Mouse (Mus musculus): ENCODE results near the gene Setd1b. TPM values are rescaled to one million over a fixed set of nuclear protein-coding genes. Genes with fewer than 3 reads are reported as not detected.

Setd1b gene
- total and polyA plus RNA-seq, 2 experiments from 2014 or later, result 5.1 to 6.1 TPM

GRCm38 (mm10) chr5:123102376-123102775, 39.6 kb upstream of the Setd1b start:
- H3K36me3 ChIP-seq (replicated peaks; ENCODE audit: control insufficient read depth, insufficient read depth, low read length), result peaks cover 22% of the 10 kb centered on the region
- H3K4me3 ChIP-seq (ENCODE audit: low read depth, low read length), result no peak overlapping the region
- ATAC-seq (ENCODE audit: insufficient read depth, low read depth), result no peak
- H3K27me3 ChIP-seq (ENCODE audit: control insufficient read depth, insufficient read depth, low read length), result no peaks in the 10 kb centered on the region
- 69% methylated on average over 7 of the region's 7 CpGs for WGBS
- no peak for TF ChIP-seq EP300 (IDR thresholded peaks at IDR 0.05; ENCODE audit: low read depth)
- no peak for TF ChIP-seq CTCF (IDR thresholded peaks at IDR 0.05; ENCODE audit: low read depth)
- no peaks in the 10 kb centered on the region for H3K9me3 ChIP-seq (replicated peaks; ENCODE audit: control insufficient read depth, low read length)
- H3K4me2 ChIP-seq (ENCODE audit: low read depth, low read length), result no peak overlapping the region
- H3K4me1 ChIP-seq (ENCODE audit: control insufficient read depth, insufficient read depth), result peaks cover 15% of the 10 kb centered on the region
- no peak overlapping the region for H3K27ac ChIP-seq (ENCODE audit: low read depth)
- H3K9ac ChIP-seq (replicated peaks; ENCODE audit: low read depth, low read length), result no peak overlapping the region
- no peak for DNase-seq (ENCODE audit: low spot score)

- Histone ChIP-seq H3K9ac (replicated peaks; ENCODE audit: low read depth, low read length) (no peak overlapping the region), H3K27me3 (ENCODE audit: control insufficient read depth, insufficient read depth, low read length) (no peaks in the 10 kb centered on the region), H3K27ac (ENCODE audit: low read depth) (0 out of 2 replicates have a peak overlapping the region, but pooled peaks have one; percentile 27), H3K4me1 (ENCODE audit: control insufficient read depth, insufficient read depth) (peaks cover 15% of the 10 kb centered on the region), H3K4me2 (ENCODE audit: low read depth, low read length) (no peak overlapping the region), H3K36me3 (replicated peaks; ENCODE audit: control insufficient read depth, insufficient read depth, low read length) (peaks cover 19% of the 10 kb centered on the region), H3K4me3 (ENCODE audit: low read depth, low read length) (no peak overlapping the region), H3K9me3 (replicated peaks; ENCODE audit: control insufficient read depth, low read length) (no peaks in the 10 kb centered on the region)
- no peak for DNase-seq (ENCODE audit: low spot score)
- whole genome bisulfite sequencing, result 31% methylated on average over 8 of the region's 8 CpGs
- 0 out of 2 replicates have a peak, but pooled peaks have one; percentile 37 for ATAC-seq (ENCODE audit: insufficient read depth, low read depth)
- TF ChIP-seq EP300 (IDR thresholded peaks at IDR 0.05; ENCODE audit: low read depth), result no peak
- TF ChIP-seq CTCF (IDR thresholded peaks at IDR 0.05; ENCODE audit: low read depth), result no peak
These were observed 38.4 kb upstream of the Setd1b start for GRCm38 (mm10) chr5:123103556-123103955.

- no peak for TF ChIP-seq EP300 (IDR thresholded peaks at IDR 0.05; ENCODE audit: low read depth)
- TF ChIP-seq CTCF (IDR thresholded peaks at IDR 0.05; ENCODE audit: low read depth), result no peak
- ATAC-seq (ENCODE audit: insufficient read depth, low read depth), result peak; percentile 77
- DNase-seq (ENCODE audit: low spot score), result peak; percentile 54
- Histone ChIP-seq H3K4me1 (ENCODE audit: control insufficient read depth, insufficient read depth) (peaks cover 16% of the 10 kb centered on the region), H3K27ac (ENCODE audit: low read depth) (no peak overlapping the region), H3K9me3 (replicated peaks; ENCODE audit: control insufficient read depth, low read length) (no peaks in the 10 kb centered on the region), H3K9ac (replicated peaks; ENCODE audit: low read depth, low read length) (no peak overlapping the region), H3K4me2 (ENCODE audit: low read depth, low read length) (no peak overlapping the region), H3K27me3 (ENCODE audit: control insufficient read depth, insufficient read depth, low read length) (no peaks in the 10 kb centered on the region), H3K4me3 (ENCODE audit: low read depth, low read length) (no peak overlapping the region), H3K36me3 (replicated peaks; ENCODE audit: control insufficient read depth, insufficient read depth, low read length) (peaks cover 12% of the 10 kb centered on the region)
- 45% methylated on average over 6 of the region's 6 CpGs for WGBS
These were observed 37.2 kb upstream of the Setd1b start for GRCm38 (mm10) chr5:123104769-123105168.

GRCm38 (mm10) chr5:123109452-123110203, 32.4 kb upstream of the Setd1b start:
- no peak overlapping the region for H3K27ac ChIP-seq (ENCODE audit: low read depth)
- no peaks in the 10 kb centered on the region for H3K27me3 ChIP-seq (ENCODE audit: control insufficient read depth, insufficient read depth, low read length)
- ATAC-seq (ENCODE audit: insufficient read depth, low read depth) (peak; percentile 60), DNase-seq (ENCODE audit: low spot score) (peak; percentile 36)
- TF ChIP-seq EP300 (IDR thresholded peaks at IDR 0.05; ENCODE audit: low read depth), result no peak
- no peak for TF ChIP-seq CTCF (IDR thresholded peaks at IDR 0.05; ENCODE audit: low read depth)
- H3K4me2 ChIP-seq (ENCODE audit: low read depth, low read length), result peak overlapping the region; percentile 42
- 34% methylated on average over 13 of the region's 13 CpGs for WGBS
- H3K4me1 ChIP-seq (ENCODE audit: control insufficient read depth, insufficient read depth), result peaks cover 9% of the 10 kb centered on the region; the same call in 1 of the 2 replicates
- no peaks in the 10 kb centered on the region for H3K9me3 ChIP-seq (replicated peaks; ENCODE audit: control insufficient read depth, low read length)
- H3K36me3 ChIP-seq (replicated peaks; ENCODE audit: control insufficient read depth, insufficient read depth, low read length), result no peaks in the 10 kb centered on the region
- no peak overlapping the region; the same call in 1 of the 2 replicates for H3K9ac ChIP-seq (replicated peaks; ENCODE audit: low read depth, low read length)
- no peak overlapping the region for H3K4me3 ChIP-seq (ENCODE audit: low read depth, low read length)

- Histone ChIP-seq H3K4me3 (ENCODE audit: low read depth, low read length) (no peak overlapping the region), H3K9ac (replicated peaks; ENCODE audit: low read depth, low read length) (no peak overlapping the region), H3K27me3 (ENCODE audit: control insufficient read depth, insufficient read depth, low read length) (no peaks in the 10 kb centered on the region), H3K4me2 (ENCODE audit: low read depth, low read length) (no peak overlapping the region), H3K9me3 (replicated peaks; ENCODE audit: control insufficient read depth, low read length) (no peaks in the 10 kb centered on the region), H3K4me1 (ENCODE audit: control insufficient read depth, insufficient read depth) (peaks cover 8% of the 10 kb centered on the region; the same call in 1 of the 2 replicates), H3K27ac (ENCODE audit: low read depth) (no peak overlapping the region), H3K36me3 (replicated peaks; ENCODE audit: control insufficient read depth, insufficient read depth, low read length) (no peaks in the 10 kb centered on the region)
- TF ChIP-seq CTCF (IDR thresholded peaks at IDR 0.05; ENCODE audit: low read depth), result no peak
- no peak for TF ChIP-seq EP300 (IDR thresholded peaks at IDR 0.05; ENCODE audit: low read depth)
- 64% methylated on average over 13 of the region's 13 CpGs for WGBS
- no peak for DNase-seq (ENCODE audit: low spot score)
- ATAC-seq (ENCODE audit: insufficient read depth, low read depth), result no peak
These were observed 31.7 kb upstream of the Setd1b start for GRCm38 (mm10) chr5:123110296-123110721.
